Mouse (Mus musculus) liver, embryonic 15.5 days (tissue): Measurements from ENCODE around the gene Gm16181. TPM values are rescaled to one million over a fixed set of nuclear protein-coding genes. Genes with fewer than 3 reads are reported as not detected.

ENCODE experiments used
- ATAC-seq: fragments of 200-750 bp; cut with Nextera tagmentation; 2 replicates; pipeline ENCODE4 v1.8.0; 2017; ENCODE audit warnings: moderate number of reproducible peaks, mild to moderate bottlenecking, moderate library complexity; ENCODE audit not compliant: insufficient read depth
- H3K27ac ChIP-seq: fragments of 300-500 bp; sonication (generic); replicated peaks from 2 replicates; pipeline ENCODE4 v1.5.1; 2015; ENCODE audit warnings: mild to moderate bottlenecking, inconsistent platforms
- H3K27me3 ChIP-seq: fragments of 300-500 bp; sonication (generic); 2 replicates; pipeline ENCODE4 v1.6.1; 2015; ENCODE audit warnings: mild to moderate bottlenecking, inconsistent platforms
- H3K36me3 ChIP-seq: fragments of 300-500 bp; sonication (generic); replicated peaks from 2 replicates; pipeline ENCODE4 v1.6.1; 2015; ENCODE audit warnings: moderate library complexity, mild to moderate bottlenecking, inconsistent platforms
- H3K4me1 ChIP-seq: fragments of 300-500 bp; sonication (generic); replicated peaks from 2 replicates; pipeline ENCODE4 v1.6.1; 2015; ENCODE audit warnings: inconsistent platforms
- H3K4me2 ChIP-seq: fragments of 300-500 bp; sonication (generic); 2 replicates; pipeline ENCODE4 v1.6.1; 2015; ENCODE audit warnings: moderate library complexity, mild to moderate bottlenecking, inconsistent platforms
- H3K4me3 ChIP-seq: fragments of 300-500 bp; sonication (generic); replicated peaks from 2 replicates; pipeline ENCODE4 v1.5.1; 2015; ENCODE audit warnings: mild to moderate bottlenecking, inconsistent platforms
- H3K9ac ChIP-seq: fragments of 300-500 bp; sonication (generic); 2 replicates; pipeline ENCODE4 v1.6.1; 2015; ENCODE audit warnings: moderate library complexity, mild to moderate bottlenecking, inconsistent platforms
- H3K9me3 ChIP-seq: fragments of 300-500 bp; sonication (generic); replicated peaks from 2 replicates; pipeline ENCODE4 v1.6.1; 2016; ENCODE audit warnings: inconsistent platforms
- WGBS: fragments of 180-500 bp; shearing (Covaris S2); methylation state at CpG from one replicate; pipeline ENCODE4 v1.1.7; 2015; ENCODE audit warnings: mixed read lengths; ENCODE audit not compliant: insufficient replicate concordance; 5-methylcytosine and 5-hydroxymethylcytosine counted together
- polyA plus RNA-seq: library from polyadenylated mRNA; unstranded; fragments of >200 nt; fragmentation: Nextera tagmentation; extraction: Ambion mirVana; gene quantifications from 2 replicates; pipeline ENCODE4 v1.2.1, GENCODE M21; 2015

Gm16181 gene
- polyA plus RNA-seq, 1 experiment from 2014 or later = 0.24 TPM

DNA sequence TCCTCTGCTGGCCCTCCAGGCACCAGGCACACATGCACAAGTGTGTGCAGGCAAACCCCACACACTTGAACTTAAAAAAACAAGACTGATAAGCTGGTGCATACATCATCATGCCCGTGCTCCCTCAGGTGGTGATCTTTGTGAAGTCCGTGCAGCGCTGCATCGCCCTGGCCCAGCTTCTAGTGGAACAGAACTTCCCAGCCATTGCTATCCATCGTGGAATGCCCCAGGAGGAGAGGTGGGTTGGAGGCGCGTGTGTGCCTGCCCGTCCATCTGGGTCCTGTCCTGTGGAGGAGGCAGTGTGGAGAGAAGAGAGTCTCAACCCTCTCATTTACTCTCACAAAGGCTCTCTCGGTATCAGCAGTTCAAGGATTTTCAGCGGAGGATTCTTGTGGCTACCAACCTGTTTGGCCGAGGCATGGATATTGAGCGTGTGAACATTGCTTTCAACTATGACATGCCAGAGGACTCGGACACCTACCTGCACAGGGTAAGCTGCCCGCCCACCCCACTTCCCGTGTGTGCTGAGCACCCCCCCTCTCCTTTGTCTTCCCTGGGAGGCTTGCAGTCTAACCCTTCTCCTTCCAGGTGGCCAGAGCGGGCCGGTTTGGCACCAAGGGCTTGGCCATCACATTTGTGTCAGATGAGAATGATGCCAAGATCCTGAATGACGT is 32.1 kb downstream of the Gm16181 start:
- peaks cover 64% of the 10 kb centered on the region for H3K36me3 ChIP-seq
- H3K9ac ChIP-seq = no peak overlapping the region
- H3K27ac ChIP-seq = no peak overlapping the region
- H3K9me3 ChIP-seq = no peaks in the 10 kb centered on the region
- H3K4me2 ChIP-seq = no peak overlapping the region
- 78% methylated on average over 18 of the region's 18 CpGs for WGBS
- H3K4me3 ChIP-seq = no peak overlapping the region
- H3K27me3 ChIP-seq = no peaks in the 10 kb centered on the region
- peaks cover 15% of the 10 kb centered on the region for H3K4me1 ChIP-seq
- ATAC-seq = no peak

GRCm38 (mm10) chr17:35253293-35254093 is 32.9 kb downstream of the Gm16181 start:
- Histone ChIP-seq H3K27me3 (no peaks in the 10 kb centered on the region), H3K4me3 (no peak overlapping the region), H3K9ac (no peak overlapping the region), H3K4me2 (no peak overlapping the region), H3K4me1 (peaks cover 21% of the 10 kb centered on the region), H3K9me3 (no peaks in the 10 kb centered on the region), H3K27ac (no peak overlapping the region), H3K36me3 (peaks cover 57% of the 10 kb centered on the region)
- 83% methylated on average over 32 of the region's 32 CpGs for WGBS
- no peak for ATAC-seq

- no peak overlapping the region for H3K9ac ChIP-seq
- peaks cover 29% of the 10 kb centered on the region for H3K4me1 ChIP-seq
- no peak for ATAC-seq
- H3K27ac ChIP-seq = no peak overlapping the region
- H3K4me2 ChIP-seq = no peak overlapping the region
- H3K36me3 ChIP-seq = peaks cover 47% of the 10 kb centered on the region
- H3K27me3 ChIP-seq = no peaks in the 10 kb centered on the region
- WGBS = 61% methylated on average over 11 of the region's 11 CpGs
- H3K9me3 ChIP-seq = no peaks in the 10 kb centered on the region
- H3K4me3 ChIP-seq = no peak overlapping the region
These were observed 33.8 kb downstream of the Gm16181 start for GRCm38 (mm10) chr17:35254241-35255098.

- H3K27ac ChIP-seq = no peak overlapping the region
- H3K4me3 ChIP-seq = no peak overlapping the region
- H3K4me1 ChIP-seq = peaks cover 30% of the 10 kb centered on the region
- H3K4me2 ChIP-seq = no peak overlapping the region
- no peak overlapping the region for H3K9ac ChIP-seq
- H3K27me3 ChIP-seq = no peaks in the 10 kb centered on the region
- H3K36me3 ChIP-seq = peaks cover 39% of the 10 kb centered on the region
- H3K9me3 ChIP-seq = no peaks in the 10 kb centered on the region
- 53% methylated on average over 3 of the region's 3 CpGs for WGBS
- ATAC-seq = no peak
These were observed 34.7 kb downstream of the Gm16181 start for GRCm38 (mm10) chr17:35255301-35255700.

DNA sequence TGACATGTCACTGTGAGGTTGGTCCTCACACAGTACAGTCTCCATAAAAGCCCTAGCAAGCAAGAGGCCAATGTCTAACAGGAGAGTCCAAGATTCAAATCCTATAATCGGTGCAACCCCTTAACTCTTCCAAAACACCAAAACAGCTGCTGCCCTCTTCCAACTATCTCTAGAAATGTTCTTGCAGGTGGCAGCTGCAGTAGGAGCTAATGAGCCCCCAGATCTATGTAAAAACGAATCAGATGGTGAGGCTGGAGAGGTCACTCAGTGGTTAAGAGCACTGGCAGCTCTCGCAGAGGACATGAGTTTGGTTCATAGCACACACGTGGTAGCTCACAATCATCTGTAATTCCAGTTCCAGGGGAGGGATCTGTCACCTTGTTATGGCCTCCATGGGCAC is 35.1 kb downstream of the Gm16181 start:
- no peak for ATAC-seq
- H3K9ac ChIP-seq = no peak overlapping the region
- 0 out of 2 replicates have a peak, but pooled peaks cover 3% of the 10 kb centered on the region for H3K27me3 ChIP-seq
- no peak overlapping the region for H3K27ac ChIP-seq
- 41% methylated on average over 4 of the region's 4 CpGs for WGBS
- H3K9me3 ChIP-seq = no peaks in the 10 kb centered on the region
- peaks cover 27% of the 10 kb centered on the region for H3K4me1 ChIP-seq
- H3K4me2 ChIP-seq = no peak overlapping the region
- H3K36me3 ChIP-seq = peaks cover 35% of the 10 kb centered on the region
- no peak overlapping the region for H3K4me3 ChIP-seq

- H3K27me3 ChIP-seq = 0 out of 2 replicates have a peak, but pooled peaks cover 14% of the 10 kb centered on the region
- H3K4me2 ChIP-seq = peak overlapping the region; percentile 84
- H3K9ac ChIP-seq = peak overlapping the region; percentile 62
- H3K27ac ChIP-seq = peak overlapping the region; percentile 83
- WGBS = 9% methylated on average over 1 of the region's 1 CpGs
- no peaks in the 10 kb centered on the region for H3K9me3 ChIP-seq
- peak overlapping the region; percentile 62 for H3K4me3 ChIP-seq
- peaks cover 19% of the 10 kb centered on the region for H3K36me3 ChIP-seq
- ATAC-seq = peak; percentile 41; the same call in 1 of the 2 replicates
- H3K4me1 ChIP-seq = peaks cover 34% of the 10 kb centered on the region
These were observed 36.7 kb downstream of the Gm16181 start for GRCm38 (mm10) chr17:35257378-35257777.

DNA sequence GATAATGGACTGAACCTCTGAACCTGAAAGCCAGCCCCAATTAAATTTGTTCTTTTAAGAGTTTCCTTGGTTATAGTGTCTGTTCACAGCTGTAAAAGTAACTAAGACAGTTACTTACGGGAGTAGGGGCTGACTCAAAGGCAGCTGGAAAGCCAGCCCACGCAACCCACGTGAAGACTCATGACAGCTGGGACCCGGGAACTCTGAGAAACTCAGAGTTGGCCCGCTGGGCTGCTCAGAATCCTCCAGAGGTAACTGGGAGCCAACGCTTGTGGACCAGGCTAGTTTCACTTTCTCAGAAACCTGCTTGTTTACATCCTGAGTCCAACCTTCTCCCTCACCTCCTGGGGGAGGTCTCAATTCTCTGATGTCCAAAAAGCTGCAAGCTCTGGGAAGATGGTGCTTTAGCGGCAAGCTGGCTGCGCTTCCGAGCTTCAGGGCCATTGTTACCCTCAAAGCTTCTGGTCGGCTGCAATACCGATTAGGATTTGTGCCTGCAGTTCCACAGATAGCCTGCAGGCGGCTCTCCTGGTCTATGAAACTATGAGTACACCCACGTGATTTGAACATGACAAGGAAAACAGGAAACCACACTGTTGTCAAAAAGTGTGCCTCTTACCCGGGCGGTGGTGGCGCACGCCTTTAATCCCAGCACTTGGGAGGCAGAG is 37.3 kb downstream of the Gm16181 start:
- peaks cover 38% of the 10 kb centered on the region for H3K4me1 ChIP-seq
- H3K27me3 ChIP-seq = 0 out of 2 replicates have a peak, but pooled peaks cover 14% of the 10 kb centered on the region
- WGBS = 7% methylated on average over 17 of the region's 17 CpGs
- H3K36me3 ChIP-seq = peaks cover 14% of the 10 kb centered on the region
- peak overlapping the region; percentile 62 for H3K4me3 ChIP-seq
- H3K9ac ChIP-seq = peak overlapping the region; percentile 62
- peak; percentile 24; the same call in 1 of the 2 replicates for ATAC-seq
- H3K27ac ChIP-seq = peak overlapping the region; percentile 83
- no peaks in the 10 kb centered on the region for H3K9me3 ChIP-seq
- peak overlapping the region; percentile 84 for H3K4me2 ChIP-seq

DNA sequence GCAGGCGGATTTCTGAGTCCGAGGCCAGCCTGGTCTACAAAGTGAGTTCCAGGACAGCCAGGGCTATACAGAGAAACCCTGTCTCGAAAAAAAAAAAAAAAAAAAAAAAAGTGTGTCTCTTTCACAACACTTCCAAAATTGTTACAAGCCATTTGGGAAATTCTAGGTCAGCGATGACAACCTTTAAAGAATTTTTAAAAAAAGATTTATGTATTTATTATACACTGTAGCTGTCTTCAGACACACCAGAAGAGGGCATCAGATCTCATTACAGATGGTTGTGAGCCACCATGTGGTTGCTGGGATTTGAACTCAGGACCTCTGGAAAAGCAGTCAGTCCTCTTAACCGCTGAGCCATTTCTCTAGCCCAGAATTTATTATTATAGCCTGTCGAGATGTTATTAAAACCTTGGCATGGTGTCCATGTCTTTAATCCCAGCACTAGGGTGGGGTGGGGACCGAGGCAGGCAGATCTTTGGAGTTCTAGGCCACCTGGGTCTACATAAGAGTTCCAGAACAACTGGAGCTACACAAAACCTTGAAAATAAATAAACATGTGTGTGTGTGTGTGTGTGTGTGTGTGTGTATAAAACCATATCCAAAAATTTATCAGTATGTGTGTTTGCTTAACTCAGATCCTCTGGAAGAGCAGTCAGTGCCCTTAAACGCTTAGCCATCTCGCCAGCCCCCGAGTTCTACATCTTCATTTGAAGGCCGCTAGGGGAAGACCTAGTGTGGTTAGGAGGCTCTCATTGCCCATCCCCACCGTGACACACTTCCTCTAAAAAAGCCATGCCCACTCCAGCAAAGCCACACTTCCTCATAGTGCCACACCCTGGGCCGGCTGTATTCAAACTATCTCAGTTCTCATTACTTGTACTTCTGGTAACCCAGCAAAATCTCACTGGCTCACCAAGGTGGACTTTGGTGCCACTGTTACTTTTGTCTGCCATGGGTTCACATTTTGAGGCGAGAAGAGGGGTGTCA is 38.2 kb downstream of the Gm16181 start:
- no peak for ATAC-seq
- Histone ChIP-seq H3K27ac (peak overlapping the region; percentile 42), H3K36me3 (peaks cover 5% of the 10 kb centered on the region), H3K4me3 (0 out of 2 replicates have a peak overlapping the region, but pooled peaks have one; percentile 62), H3K4me1 (peaks cover 41% of the 10 kb centered on the region), H3K4me2 (peak overlapping the region; percentile 84), H3K9me3 (no peaks in the 10 kb centered on the region), H3K9ac (no peak overlapping the region), H3K27me3 (peaks cover 21% of the 10 kb centered on the region)
- 23% methylated on average over 14 of the region's 14 CpGs for WGBS

DNA sequence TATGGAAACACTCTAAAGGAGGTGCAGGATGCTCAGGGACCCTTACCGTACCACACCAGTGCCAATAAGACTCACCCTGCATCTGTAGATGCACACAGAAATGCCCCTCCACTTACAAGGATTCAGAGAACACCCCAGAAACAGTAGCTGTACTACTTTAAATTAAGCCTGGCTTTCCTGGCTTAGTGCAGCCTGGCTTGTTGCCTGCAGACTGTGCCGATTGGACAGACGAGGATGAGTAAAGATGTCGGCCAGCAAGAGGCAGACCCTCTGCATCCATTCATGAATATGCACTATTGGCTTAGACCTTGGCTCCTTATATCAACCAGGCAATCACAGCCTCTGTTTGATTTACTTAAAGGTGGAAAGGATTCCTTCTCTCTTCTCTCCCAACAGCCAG is 39.0 kb downstream of the Gm16181 start:
- H3K27ac ChIP-seq = 0 out of 2 replicates have a peak overlapping the region, but pooled peaks have one; percentile 42
- no peak overlapping the region for H3K4me2 ChIP-seq
- H3K9me3 ChIP-seq = no peaks in the 10 kb centered on the region
- ATAC-seq = no peak
- peaks cover 23% of the 10 kb centered on the region for H3K27me3 ChIP-seq
- peaks cover 44% of the 10 kb centered on the region for H3K4me1 ChIP-seq
- no peak overlapping the region for H3K4me3 ChIP-seq
- WGBS = 79% methylated on average over 4 of the region's 4 CpGs
- H3K36me3 ChIP-seq = no peaks in the 10 kb centered on the region
- no peak overlapping the region for H3K9ac ChIP-seq
